Mouse (Mus musculus) right cerebral cortex, postnatal 10 days (tissue): ENCODE data around the gene Praf2.

Experiments
- DNase-seq, 2 experiments: peaks; one replicate each; pipeline ENCODE4 v3.0.0; 2021; ENCODE audit warnings: low spot score in 2 of 2

Praf2 gene

GRCm38 (mm10) chrX:7778450-7779244 is 50.4 kb downstream of the Praf2 start:
- no peak for DNase-seq

GRCm38 (mm10) chrX:7779294-7779693 is 51.1 kb downstream of the Praf2 start:
- no peak for DNase-seq
